Mouse (Mus musculus): Measurements from ENCODE around the gene Arhgap17. TPM values are rescaled to one million over a fixed set of nuclear protein-coding genes. Genes with fewer than 3 reads are reported as not detected.

The Arhgap17 gene
- total and polyA plus RNA-seq, 2 experiments from 2014 or later, result 5.4 to 8.1 TPM

DNA sequence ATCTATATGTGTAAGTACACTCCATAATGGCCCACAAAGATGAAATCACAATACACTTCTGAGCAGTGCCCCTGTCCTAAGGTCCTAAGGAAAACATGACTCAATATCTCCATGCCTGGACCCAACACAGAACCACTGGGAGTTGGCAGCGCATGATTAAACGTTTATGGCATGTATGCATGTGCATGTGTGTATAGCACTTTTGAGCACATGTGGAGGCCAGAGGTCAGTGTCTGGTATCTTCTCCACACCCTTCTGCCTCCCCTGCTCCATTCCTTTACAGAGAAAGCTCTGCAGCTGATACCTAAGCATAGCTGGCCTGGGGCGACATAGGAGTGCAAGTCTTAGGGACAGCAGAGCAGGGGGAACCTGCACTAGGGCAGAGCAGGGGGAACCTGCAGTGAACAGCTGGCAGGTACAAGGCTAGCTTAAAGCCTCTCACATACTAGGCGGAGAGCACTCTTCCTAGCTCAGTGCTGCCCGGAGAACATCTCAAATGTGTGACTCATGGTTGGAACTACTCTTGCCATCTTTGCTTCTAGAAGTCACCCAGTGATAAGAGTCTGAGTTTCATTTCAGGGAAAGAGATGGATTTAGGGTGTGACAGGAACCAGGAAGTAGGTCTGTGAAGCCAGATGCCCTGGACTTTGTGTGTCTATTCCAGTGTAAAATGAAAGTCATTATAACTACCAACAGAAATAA lies 25.5 kb downstream of the Arhgap17 start:
- Histone ChIP-seq H3K36me3 (ENCODE audit: insufficient read depth) (no peaks in the 10 kb centered on the region), H3K9ac (no peak overlapping the region), H3K27ac (ENCODE audit: low read depth, low read length) (no peak overlapping the region), H3K27me3 (ENCODE audit: insufficient read depth, low read length) (no peaks in the 10 kb centered on the region), H3K4me1 (ENCODE audit: insufficient read depth) (peaks cover 6% of the 10 kb centered on the region; the same call in 1 of the 2 replicates), H3K4me2 (ENCODE audit: low read depth) (no peak overlapping the region), H3K4me3 (ENCODE audit: low read depth, low read length) (no peak overlapping the region), H3K9me3 (ENCODE audit: low read length) (no peaks in the 10 kb centered on the region)
- DNase-seq, result no peak
- ATAC-seq, result no peak
- TF ChIP-seq CTCF (IDR thresholded peaks at IDR 0.05; ENCODE audit: low read depth), result no peak
- WGBS, result 95% methylated on average over 5 of the region's 5 CpGs

DNA sequence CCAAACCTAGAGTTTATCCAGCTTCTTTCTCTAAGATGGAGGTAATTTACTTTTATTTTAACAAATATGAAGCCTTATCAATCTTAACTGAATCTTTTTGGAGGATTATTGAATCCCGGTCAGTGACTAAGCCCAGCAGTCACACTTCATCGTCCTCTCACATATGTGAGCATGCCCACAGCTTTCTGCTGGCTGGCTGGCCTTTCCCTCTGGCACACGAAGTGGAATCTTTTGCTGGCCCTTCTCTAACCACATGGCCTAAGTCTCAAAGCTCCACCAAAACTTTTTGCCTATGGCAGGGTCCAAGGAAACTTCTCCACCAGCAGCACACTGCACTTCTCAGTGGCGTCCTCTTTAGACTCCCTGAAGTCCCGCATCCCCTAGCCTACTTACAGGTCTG lies 27.8 kb downstream of the Arhgap17 start:
- H3K27me3 ChIP-seq (ENCODE audit: insufficient read depth, low read length), result no peaks in the 10 kb centered on the region
- no peak overlapping the region for H3K4me2 ChIP-seq (ENCODE audit: low read depth)
- 46% methylated on average over 5 of the region's 5 CpGs for WGBS
- H3K36me3 ChIP-seq (ENCODE audit: insufficient read depth), result no peaks in the 10 kb centered on the region
- H3K9ac ChIP-seq, result no peak overlapping the region
- no peak overlapping the region for H3K27ac ChIP-seq (ENCODE audit: low read depth, low read length)
- TF ChIP-seq CTCF (IDR thresholded peaks at IDR 0.05; ENCODE audit: low read depth), result no peak
- peaks cover 6% of the 10 kb centered on the region; the same call in 1 of the 2 replicates for H3K4me1 ChIP-seq (ENCODE audit: insufficient read depth)
- H3K9me3 ChIP-seq (ENCODE audit: low read length), result no peaks in the 10 kb centered on the region
- H3K4me3 ChIP-seq (ENCODE audit: low read depth, low read length), result no peak overlapping the region
- no peak for ATAC-seq
- DNase-seq, result no peak

DNA sequence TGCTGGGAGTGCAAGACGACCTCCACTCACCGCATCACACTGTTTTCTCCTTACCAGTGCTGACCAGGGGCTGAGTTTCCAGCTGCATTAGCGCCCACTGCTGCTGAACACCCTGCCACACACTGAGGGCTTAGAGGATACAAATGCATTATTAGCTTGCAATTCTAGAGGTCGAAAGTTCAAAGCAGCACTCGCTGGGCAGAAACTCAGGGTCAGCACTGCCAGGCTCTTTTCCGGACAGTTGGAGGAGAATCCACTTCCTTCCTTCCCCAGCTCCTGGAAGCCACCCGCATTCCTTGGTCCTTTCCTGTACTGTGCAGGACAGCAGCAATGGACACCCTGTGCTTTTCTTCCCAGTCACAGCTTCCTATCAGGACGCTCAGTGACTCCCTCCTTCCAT lies 31.4 kb downstream of the Arhgap17 start:
- Histone ChIP-seq H3K9me3 (ENCODE audit: low read length) (no peaks in the 10 kb centered on the region), H3K36me3 (ENCODE audit: insufficient read depth) (no peaks in the 10 kb centered on the region), H3K4me3 (ENCODE audit: low read depth, low read length) (no peak overlapping the region), H3K4me1 (ENCODE audit: insufficient read depth) (peaks cover 6% of the 10 kb centered on the region; the same call in 1 of the 2 replicates), H3K27me3 (ENCODE audit: insufficient read depth, low read length) (no peaks in the 10 kb centered on the region), H3K9ac (no peak overlapping the region), H3K4me2 (ENCODE audit: low read depth) (no peak overlapping the region), H3K27ac (ENCODE audit: low read depth, low read length) (no peak overlapping the region)
- TF ChIP-seq CTCF (IDR thresholded peaks at IDR 0.05; ENCODE audit: low read depth), result no peak
- DNase-seq (no peak), ATAC-seq (no peak)
- WGBS, result 71% methylated on average over 8 of the region's 8 CpGs

DNA sequence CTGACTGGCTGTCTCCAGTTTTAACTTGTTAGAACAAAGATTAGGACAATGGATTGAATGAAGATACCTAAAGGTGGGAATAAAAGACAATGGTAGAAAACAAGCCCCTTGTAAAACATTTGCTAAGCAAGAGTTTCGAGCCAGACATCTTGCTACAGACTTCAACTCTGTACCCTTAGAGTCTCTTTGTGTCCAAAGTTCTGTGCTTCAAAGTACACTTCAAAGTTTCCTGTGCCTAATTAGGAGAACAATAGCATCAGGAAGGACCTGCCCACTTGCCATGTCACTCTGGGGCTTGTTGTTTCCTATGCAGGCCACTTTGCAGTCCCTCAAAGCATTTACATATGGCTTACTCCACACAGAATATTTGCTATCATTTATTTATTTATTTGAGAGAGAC lies 33.4 kb downstream of the Arhgap17 start:
- no peak overlapping the region for H3K27ac ChIP-seq (ENCODE audit: low read depth, low read length)
- H3K36me3 ChIP-seq (ENCODE audit: insufficient read depth), result no peaks in the 10 kb centered on the region
- H3K27me3 ChIP-seq (ENCODE audit: insufficient read depth, low read length), result no peaks in the 10 kb centered on the region
- no peak overlapping the region for H3K4me2 ChIP-seq (ENCODE audit: low read depth)
- DNase-seq (no peak), ATAC-seq (no peak)
- no peaks in the 10 kb centered on the region for H3K9me3 ChIP-seq (ENCODE audit: low read length)
- H3K4me1 ChIP-seq (ENCODE audit: insufficient read depth), result peaks cover 6% of the 10 kb centered on the region; the same call in 1 of the 2 replicates
- no peak overlapping the region for H3K4me3 ChIP-seq (ENCODE audit: low read depth, low read length)
- no peak overlapping the region for H3K9ac ChIP-seq
- 46% methylated on average over 1 of the region's 1 CpGs for WGBS
- TF ChIP-seq CTCF (IDR thresholded peaks at IDR 0.05; ENCODE audit: low read depth), result no peak

DNA sequence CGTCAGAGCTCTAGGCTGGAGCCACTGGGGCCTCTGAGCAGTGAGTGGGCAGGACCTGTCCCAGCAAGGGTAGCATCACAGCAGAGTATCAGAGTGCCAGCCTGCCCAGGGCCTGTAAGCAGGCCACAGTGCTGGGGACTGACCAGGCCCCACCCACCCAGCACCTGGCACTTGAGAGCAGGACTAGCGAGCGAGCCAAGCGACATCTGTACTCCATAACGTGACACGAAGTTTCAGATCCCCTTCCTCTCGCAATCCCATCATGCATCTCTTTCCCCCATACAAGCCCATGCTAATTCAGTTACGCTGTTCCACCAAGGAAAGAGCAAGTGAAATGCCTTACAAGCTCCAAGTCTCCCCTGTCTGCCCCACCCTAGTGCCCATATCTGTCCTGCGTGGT lies 39.2 kb downstream of the Arhgap17 start:
- H3K4me1 ChIP-seq (ENCODE audit: insufficient read depth), result no peaks in the 10 kb centered on the region
- H3K27ac ChIP-seq (ENCODE audit: low read depth, low read length), result no peak overlapping the region
- no peaks in the 10 kb centered on the region for H3K27me3 ChIP-seq (ENCODE audit: insufficient read depth, low read length)
- no peaks in the 10 kb centered on the region for H3K9me3 ChIP-seq (ENCODE audit: low read length)
- no peak overlapping the region for H3K4me3 ChIP-seq (ENCODE audit: low read depth, low read length)
- H3K36me3 ChIP-seq (ENCODE audit: insufficient read depth), result 0 out of 2 replicates have a peak, but pooled peaks cover 3% of the 10 kb centered on the region
- DNase-seq, result no peak
- no peak overlapping the region for H3K9ac ChIP-seq
- ATAC-seq, result no peak
- 87% methylated on average over 9 of the region's 9 CpGs for WGBS
- TF ChIP-seq CTCF (IDR thresholded peaks at IDR 0.05; ENCODE audit: low read depth), result no peak
- H3K4me2 ChIP-seq (ENCODE audit: low read depth), result no peak overlapping the region

DNA sequence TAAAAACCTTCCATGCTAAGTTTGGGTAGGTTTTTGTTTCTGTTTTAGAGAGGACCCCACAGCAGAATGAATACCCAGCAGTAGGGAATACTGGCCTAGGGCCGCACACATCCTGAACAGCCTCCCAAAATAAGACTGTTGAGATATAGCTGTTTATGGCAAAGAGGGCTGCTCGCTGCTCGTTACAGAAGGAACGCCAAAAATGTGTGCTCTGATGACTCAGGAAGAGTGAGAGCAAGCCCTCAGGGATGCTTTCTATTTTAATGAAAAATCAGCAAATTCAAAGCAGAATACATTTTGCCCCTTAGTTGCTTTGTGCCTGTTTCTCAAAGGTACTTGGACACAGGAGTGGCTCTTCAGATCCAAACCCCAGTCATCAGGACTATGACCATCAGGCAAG lies 41.8 kb downstream of the Arhgap17 start:
- H3K4me1 ChIP-seq (ENCODE audit: insufficient read depth), result no peaks in the 10 kb centered on the region
- no peaks in the 10 kb centered on the region for H3K27me3 ChIP-seq (ENCODE audit: insufficient read depth, low read length)
- no peak overlapping the region for H3K9ac ChIP-seq
- no peak overlapping the region for H3K4me2 ChIP-seq (ENCODE audit: low read depth)
- no peak overlapping the region for H3K27ac ChIP-seq (ENCODE audit: low read depth, low read length)
- no peak overlapping the region for H3K4me3 ChIP-seq (ENCODE audit: low read depth, low read length)
- H3K9me3 ChIP-seq (ENCODE audit: low read length), result no peaks in the 10 kb centered on the region
- ATAC-seq (no peak), DNase-seq (no peak)
- TF ChIP-seq CTCF (IDR thresholded peaks at IDR 0.05; ENCODE audit: low read depth), result no peak
- WGBS, result 61% methylated on average over 4 of the region's 4 CpGs
- peaks cover 8% of the 10 kb centered on the region; the same call in 1 of the 2 replicates for H3K36me3 ChIP-seq (ENCODE audit: insufficient read depth)

DNA sequence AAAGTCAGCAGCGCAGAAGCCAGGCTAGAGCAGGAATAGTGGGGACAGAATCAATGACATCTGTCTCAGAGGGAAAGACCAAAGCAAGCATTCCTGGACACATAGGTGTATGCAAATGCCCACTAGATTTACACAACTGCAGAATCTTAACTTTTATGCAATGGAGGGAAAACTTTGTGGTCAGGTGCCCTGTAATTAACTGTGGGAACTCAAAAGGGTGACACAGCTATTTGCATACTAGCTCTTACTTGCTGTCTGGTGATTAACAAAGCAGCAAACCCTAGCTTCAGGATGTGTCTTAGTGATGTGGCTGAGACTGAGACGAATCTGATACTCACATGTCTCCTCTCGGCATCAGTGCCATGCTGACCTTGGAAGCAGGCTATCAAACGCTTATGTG lies 42.8 kb downstream of the Arhgap17 start:
- H3K27me3 ChIP-seq (ENCODE audit: insufficient read depth, low read length), result no peaks in the 10 kb centered on the region
- H3K9ac ChIP-seq, result no peak overlapping the region
- H3K4me3 ChIP-seq (ENCODE audit: low read depth, low read length), result no peak overlapping the region
- H3K4me1 ChIP-seq (ENCODE audit: insufficient read depth), result no peaks in the 10 kb centered on the region
- H3K4me2 ChIP-seq (ENCODE audit: low read depth), result no peak overlapping the region
- no peak overlapping the region for H3K27ac ChIP-seq (ENCODE audit: low read depth, low read length)
- H3K9me3 ChIP-seq (ENCODE audit: low read length), result no peaks in the 10 kb centered on the region
- TF ChIP-seq CTCF (IDR thresholded peaks at IDR 0.05; ENCODE audit: low read depth), result no peak
- ATAC-seq (no peak), DNase-seq (no peak)
- peaks cover 11% of the 10 kb centered on the region for H3K36me3 ChIP-seq (ENCODE audit: insufficient read depth)
- 83% methylated on average over 4 of the region's 4 CpGs for WGBS

All from forebrain, postnatal 0 days (tissue).